Mouse (Mus musculus) cerebellum, postnatal 10 days (tissue): ENCODE measurements around the gene Camk1d.

Source experiments
- DNase-seq, 2 experiments: peaks; one replicate each; pipeline ENCODE4 v3.0.0; 2021; ENCODE audit warnings: mixed read lengths in 2 of 2

The Camk1d gene

GRCm38 (mm10) chr2:5388381-5388780 is 325.9 kb downstream of the Camk1d start:
- no peak for DNase-seq

- DNase-seq = peak; percentile 84 to 87
Observed at GRCm38 (mm10) chr2:5381712-5382710, 332.3 kb downstream of the Camk1d start.

- no peak for DNase-seq
Observed at GRCm38 (mm10) chr2:5380973-5381372, 333.3 kb downstream of the Camk1d start.

- DNase-seq = peak in 1 of 2 experiments; percentile 54
Observed at GRCm38 (mm10) chr2:5378922-5379321, 335.4 kb downstream of the Camk1d start.

GRCm38 (mm10) chr2:5378066-5378672 is 336.1 kb downstream of the Camk1d start:
- DNase-seq = no peak

- no peak for DNase-seq
Observed at GRCm38 (mm10) chr2:5372886-5373429, 341.4 kb downstream of the Camk1d start.

- DNase-seq = peak; percentile 49 to 56
Observed at GRCm38 (mm10) chr2:5371316-5371715, 343.0 kb downstream of the Camk1d start.

- DNase-seq = peak; percentile 61 to 66
Observed at GRCm38 (mm10) chr2:5370591-5370990, 343.7 kb downstream of the Camk1d start.

- no peak for DNase-seq
Observed at GRCm38 (mm10) chr2:5363836-5364235, 350.5 kb downstream of the Camk1d start.

GRCm38 (mm10) chr2:5358049-5358448 is 356.3 kb downstream of the Camk1d start:
- DNase-seq = no peak

- no peak for DNase-seq
Observed at GRCm38 (mm10) chr2:5357056-5357455, 357.3 kb downstream of the Camk1d start.

GRCm38 (mm10) chr2:5352821-5353522 is 361.3 kb downstream of the Camk1d start:
- no peak for DNase-seq

GRCm38 (mm10) chr2:5345344-5345743 is 369.0 kb downstream of the Camk1d start:
- DNase-seq = no peak

GRCm38 (mm10) chr2:5327533-5328250 is 386.6 kb downstream of the Camk1d start:
- DNase-seq = no peak

- peak; percentile 81 to 84 for DNase-seq
Observed at GRCm38 (mm10) chr2:5324806-5325205, 389.5 kb downstream of the Camk1d start.

GRCm38 (mm10) chr2:5321660-5322295 is 392.5 kb downstream of the Camk1d start:
- no peak for DNase-seq

- DNase-seq = no peak
Observed at GRCm38 (mm10) chr2:5319138-5319537, 395.2 kb downstream of the Camk1d start.

- no peak for DNase-seq
Observed at GRCm38 (mm10) chr2:5316763-5317162, 397.6 kb downstream of the Camk1d start.

- DNase-seq = no peak
Observed at GRCm38 (mm10) chr2:5316217-5316616, 398.1 kb downstream of the Camk1d start.

GRCm38 (mm10) chr2:5315291-5315828 is 399.0 kb downstream of the Camk1d start:
- no peak for DNase-seq

GRCm38 (mm10) chr2:5314530-5315166 is 399.7 kb downstream of the Camk1d start:
- no peak for DNase-seq
